Mouse (Mus musculus): ENCODE measurements around the gene Dnah7b.
"Not testable (repeated sequence)": the region's sequence is repeated elsewhere in the genome, so short reads cannot be mapped to it uniquely, and the experiment has no call there.

DNA sequence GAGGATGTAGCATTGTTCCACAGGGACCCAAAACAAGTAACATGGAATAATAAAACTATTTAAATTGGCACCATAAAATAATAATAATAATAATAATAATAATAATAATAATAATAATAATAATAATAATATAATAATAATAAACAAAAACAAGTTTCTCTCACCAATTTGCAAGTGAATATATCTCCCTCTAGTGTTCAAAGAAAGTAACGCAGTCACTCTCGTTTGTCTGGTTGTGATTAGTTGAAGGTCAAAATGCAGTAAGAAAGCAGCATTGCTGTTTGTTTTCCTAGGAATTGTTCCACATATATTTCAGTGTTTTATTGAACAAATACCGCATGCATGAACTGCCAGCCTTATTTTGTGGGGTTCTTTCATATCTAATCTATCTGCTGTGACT is 350.8 kb downstream of the Dnah7b start:
- not testable (repeated sequence) for TF ChIP-seq TBP (IDR thresholded peaks at IDR 0.05; ENCODE audit: low read depth, low read length); POLR2A (IDR thresholded peaks at IDR 0.05; ENCODE audit: control insufficient read depth in 1 of 2, insufficient read depth in 1 of 2, low read depth in 1 of 2, low read length in 2 of 2, poor library complexity in 1 of 2); KAT2A (conservative IDR thresholded peaks at IDR 0.05; ENCODE audit: low read depth, low read length); GATA1 (IDR thresholded peaks at IDR 0.05; ENCODE audit: low read depth, low read length); EP300 (IDR thresholded peaks at IDR 0.05; ENCODE audit: low read depth in 1 of 2, low read length in 2 of 2); CHD2 (IDR thresholded peaks at IDR 0.05; ENCODE audit: low read length); MYB (IDR thresholded peaks at IDR 0.05; ENCODE audit: low read depth, low read length); USF1 (IDR thresholded peaks at IDR 0.05; ENCODE audit: low read depth, low read length); RCOR1 (IDR thresholded peaks at IDR 0.05; ENCODE audit: low read depth, low read length); MEF2A (IDR thresholded peaks at IDR 0.05; ENCODE audit: extremely low read depth, insufficient replicate concordance, low read depth, low read length, poor library complexity, severe bottlenecking); MAFK (IDR thresholded peaks at IDR 0.05; ENCODE audit: borderline replicate concordance, low read depth, low read length)
- peak in 2 of 3 experiments; percentile 26 to 28; a peak in 3 of 6 replicates for TF ChIP-seq CTCF (IDR thresholded peaks at IDR 0.05 in 2 of 3, conservative IDR thresholded peaks at IDR 0.05 in 1 of 3; ENCODE audit: control insufficient read depth in 1 of 3, insufficient read depth in 1 of 3, low read depth in 2 of 3, low read length in 3 of 3, poor library complexity in 1 of 3, severe bottlenecking in 1 of 3)
